Mouse (Mus musculus): ENCODE measurements around the gene Sub1.

- no peak for TF ChIP-seq CTCF (IDR thresholded peaks at IDR 0.05)
- TF ChIP-seq POLR2A (IDR thresholded peaks at IDR 0.05; ENCODE audit: insufficient read depth, low read depth, low read length), result no peak
Measured at GRCm38 (mm10) chr15:11978175-11978574, 18.6 kb downstream of the Sub1 start.
